Mouse (Mus musculus): ENCODE results near the gene 4932429P05Rik. TPM values are rescaled to one million over a fixed set of nuclear protein-coding genes. Genes with fewer than 3 reads are reported as not detected.

The 4932429P05Rik gene
- polyA plus RNA-seq (2017; shearing (Covaris generic)) = not detected

GRCm38 (mm10) chrX:89751968-89752367 lies at the start of gene 4932429P05Rik:
4932429P05Rik (plus strand) TSS chrX:89752268.

Other genes with a start within 250 kb of the 4932429P05Rik start
- not detected for gene 4930415L06Rik, start 180.6 kb downstream of the 4932429P05Rik start, polyA plus RNA-seq (2017; shearing (Covaris generic))

Data from naive thymus-derived CD4-positive, alpha-beta T cell, adult 5 months (primary cell).